Mouse (Mus musculus): ENCODE results near the gene Slc24a4.

- TF ChIP-seq POLR2A (IDR thresholded peaks at IDR 0.05; ENCODE audit: extremely low read depth, insufficient read depth, low read length) (no peak), CTCF (IDR thresholded peaks at IDR 0.05; ENCODE audit: low read depth, low read length) (no peak)
These were observed 158.3 kb downstream of the Slc24a4 start for GRCm38 (mm10) chr12:102286681-102287414.
